Comparison of ENCODE assay signal across 22 mouse cellular contexts in the genomic region with DNA sequence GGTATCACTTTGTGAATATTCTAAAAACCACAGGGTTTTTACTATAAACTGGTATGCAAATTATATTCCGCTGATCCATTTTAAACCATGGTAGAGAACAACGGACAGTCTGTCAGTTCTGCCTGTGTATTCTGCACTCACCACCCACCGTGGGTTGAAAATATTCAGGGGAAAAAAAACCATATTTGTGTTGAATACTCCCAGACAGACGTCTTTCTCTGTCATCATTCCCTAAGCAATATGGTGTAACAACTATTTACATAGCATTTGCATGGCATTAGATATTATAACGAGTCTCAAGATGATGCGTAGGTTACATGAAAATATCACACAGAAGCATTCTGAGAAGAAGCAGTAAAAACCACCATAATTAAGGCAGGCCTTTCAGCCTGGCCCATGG.
DNase-seq lines count a peak whose midpoint lies in the region; ATAC-seq lines count a peak whose summit lies in the region.
"Had no signal": no experiment of that assay in that cellular context is flagged by ENCODE, and none has a peak within 500 bp of the region (broad histone marks: within the 10 kb centered on the region; RNA-seq: fewer than 3 reads in every experiment).

No protein-coding gene starts in this region.

- H3K4me1 ChIP-seq in forebrain, embryonic 15.5 days, result no peaks in the 10 kb centered on the region
- no peaks in the 10 kb centered on the region; the same call in 1 of the 2 replicates for H3K4me1 ChIP-seq in forebrain, embryonic 11.5 days (replicated peaks; ENCODE audit: control insufficient read depth, insufficient read depth, low read length)
- peaks cover 3% of the 10 kb centered on the region; the same call in 1 of the 2 replicates for H3K4me1 ChIP-seq in forebrain, embryonic 16.5 days (replicated peaks; ENCODE audit: control insufficient read depth, insufficient read depth, low read length)
- H3K4me1 ChIP-seq: embryonic facial prominence, embryonic 15.5 days; heart, embryonic 10.5 days; hindbrain, embryonic 13.5 days had no signal

- H3K4me3 ChIP-seq in forebrain, embryonic 15.5 days, result no peak overlapping the region
- H3K4me3 ChIP-seq in forebrain, embryonic 11.5 days (ENCODE audit: low read depth, low read length), result no peak overlapping the region
- no peak overlapping the region for H3K4me3 ChIP-seq in forebrain, embryonic 16.5 days (replicated peaks; ENCODE audit: low read length)
- H3K4me3 ChIP-seq: embryonic facial prominence, embryonic 15.5 days; erythroblast, embryonic 14.5 days; heart, embryonic 10.5 days; hindbrain, embryonic 13.5 days had no signal

- H3K27ac ChIP-seq in forebrain, embryonic 15.5 days (replicated peaks), result no peak overlapping the region
- H3K27ac ChIP-seq in forebrain, embryonic 11.5 days (ENCODE audit: low read depth, low read length), result no peak overlapping the region
- H3K27ac ChIP-seq in forebrain, embryonic 16.5 days (ENCODE audit: low read length), result no peak overlapping the region
- H3K27ac ChIP-seq: embryonic facial prominence, embryonic 15.5 days; heart, embryonic 10.5 days; hindbrain, embryonic 13.5 days; hindbrain, postnatal 0 days had no signal

- no peaks in the 10 kb centered on the region for H3K36me3 ChIP-seq in forebrain, embryonic 15.5 days
- H3K36me3 ChIP-seq in forebrain, embryonic 11.5 days (ENCODE audit: control insufficient read depth, insufficient read depth, low read length), result no peaks in the 10 kb centered on the region
- H3K36me3 ChIP-seq in forebrain, embryonic 16.5 days (ENCODE audit: control insufficient read depth, insufficient read depth), result no peaks in the 10 kb centered on the region
- H3K36me3 ChIP-seq: embryonic facial prominence, embryonic 15.5 days; heart, embryonic 10.5 days; hindbrain, embryonic 13.5 days had no signal

- ATAC-seq in forebrain, embryonic 15.5 days (replicated peaks), result peak; percentile 55; the same call in 1 of the 2 replicates
- no peak for ATAC-seq in forebrain, embryonic 11.5 days (replicated peaks; ENCODE audit: low FRiP score)
- ATAC-seq in forebrain, embryonic 16.5 days, result peak; percentile 83
- ATAC-seq: activated CD4-positive, CD25-positive, alpha-beta regulatory T cell, adult 4 months; hindbrain, postnatal 0 days; Patski had no signal

- H3K27me3 ChIP-seq in forebrain, embryonic 15.5 days, result no peaks in the 10 kb centered on the region
- no peaks in the 10 kb centered on the region for H3K27me3 ChIP-seq in forebrain, embryonic 11.5 days (ENCODE audit: control insufficient read depth, insufficient read depth, low read length)
- no peaks in the 10 kb centered on the region for H3K27me3 ChIP-seq in forebrain, embryonic 16.5 days (replicated peaks; ENCODE audit: control insufficient read depth, insufficient read depth, low read length)
- H3K27me3 ChIP-seq: CH12.LX; embryonic facial prominence, embryonic 15.5 days; hindbrain, embryonic 13.5 days; Patski had no signal

- no peak for DNase-seq in forebrain, embryonic 11.5 days (ENCODE audit: low spot score)
- DNase-seq in layer of hippocampus, adult 9-11 months, result peak; percentile 47
- no peak for DNase-seq in layer of hippocampus, adult 8-10 months (ENCODE audit: low spot score in 2 of 2)
- DNase-seq in cerebellum, adult 11 months, result no peak
- DNase-seq: adrenal gland, postnatal 14 days; cerebellum, adult 8-10 months; cerebellum, postnatal 14 days; embryo, embryonic 11 days; gastrocnemius, postnatal 10 days; heart, adult 18-20 months; heart, postnatal 10 days; heart, postnatal 4 days had no signal

- no peaks in the 10 kb centered on the region for H3K9me3 ChIP-seq in forebrain, embryonic 15.5 days
- H3K9me3 ChIP-seq in forebrain, embryonic 11.5 days (ENCODE audit: control insufficient read depth, low read length), result 0 out of 2 replicates have a peak, but pooled peaks cover 2% of the 10 kb centered on the region
- H3K9me3 ChIP-seq in forebrain, embryonic 16.5 days (ENCODE audit: control insufficient read depth, low read length), result 0 out of 2 replicates have a peak, but pooled peaks cover 2% of the 10 kb centered on the region
- H3K9me3 ChIP-seq: embryonic facial prominence, embryonic 15.5 days had no signal

- no peak overlapping the region for H3K9ac ChIP-seq in forebrain, embryonic 15.5 days (replicated peaks)
- H3K9ac ChIP-seq in forebrain, embryonic 11.5 days (ENCODE audit: low read length), result no peak overlapping the region
- no peak overlapping the region for H3K9ac ChIP-seq in forebrain, embryonic 16.5 days (replicated peaks; ENCODE audit: low read depth, low read length)
- H3K9ac ChIP-seq: embryonic facial prominence, embryonic 15.5 days; hindbrain, embryonic 13.5 days had no signal

- no peak overlapping the region for H3K4me2 ChIP-seq in forebrain, embryonic 15.5 days (replicated peaks)
- no peak overlapping the region for H3K4me2 ChIP-seq in forebrain, embryonic 11.5 days (ENCODE audit: low read depth, low read length, severe bottlenecking)
- H3K4me2 ChIP-seq in forebrain, embryonic 16.5 days (ENCODE audit: low read length), result no peak overlapping the region
- H3K4me2 ChIP-seq: embryonic facial prominence, embryonic 15.5 days; hindbrain, embryonic 13.5 days had no signal

- WGBS in forebrain, embryonic 15.5 days, result 65% methylated on average over 6 of the region's 6 CpGs
- 89% methylated on average over 6 of the region's 6 CpGs for WGBS in forebrain, embryonic 11.5 days
- 64% methylated on average over 6 of the region's 6 CpGs for WGBS in forebrain, embryonic 16.5 days
